Mouse (Mus musculus) heart, embryonic 15.5 days (tissue): ENCODE measurements around the gene Plin3. TPM values are rescaled to one million over a fixed set of nuclear protein-coding genes. Genes with fewer than 3 reads are reported as not detected.

Experiments
- ATAC-seq: fragments of 200-750 bp; cut with Nextera tagmentation; replicated peaks from 2 replicates; pipeline ENCODE4 v1.8.0; 2017; ENCODE audit warnings: low read depth, moderate TSS enrichment; ENCODE audit not compliant: insufficient number of reproducible peaks, insufficient read depth, low FRiP score
- H3K27ac ChIP-seq: fragments of 300-500 bp; sonication (generic); 2 replicates; pipeline ENCODE4 v1.5.1; 2015; ENCODE audit warnings: mild to moderate bottlenecking, inconsistent platforms
- H3K27me3 ChIP-seq: fragments of 300-500 bp; sonication (generic); 2 replicates; pipeline ENCODE4 v1.6.1; 2015; ENCODE audit warnings: inconsistent platforms
- H3K36me3 ChIP-seq: fragments of 300-500 bp; sonication (generic); 2 replicates; pipeline ENCODE4 v1.6.1; 2015; ENCODE audit warnings: mild to moderate bottlenecking, inconsistent platforms
- H3K4me1 ChIP-seq: fragments of 300-500 bp; sonication (generic); replicated peaks from 2 replicates; pipeline ENCODE4 v1.6.1; 2015; ENCODE audit warnings: inconsistent platforms
- H3K4me2 ChIP-seq: fragments of 300-500 bp; sonication (generic); 2 replicates; pipeline ENCODE4 v1.6.1; 2015; ENCODE audit warnings: inconsistent platforms, mild to moderate bottlenecking, moderate library complexity
- H3K4me3 ChIP-seq: fragments of 300-500 bp; sonication (generic); 2 replicates; pipeline ENCODE4 v1.5.1; 2015; ENCODE audit warnings: mild to moderate bottlenecking, inconsistent platforms
- H3K9ac ChIP-seq: fragments of 300-500 bp; sonication (generic); 2 replicates; pipeline ENCODE4 v1.6.1; 2015; ENCODE audit warnings: mild to moderate bottlenecking, inconsistent platforms
- H3K9me3 ChIP-seq: fragments of 300-500 bp; sonication (generic); replicated peaks from 2 replicates; pipeline ENCODE4 v1.6.1; 2016; ENCODE audit warnings: inconsistent platforms
- WGBS: fragments of 180-500 bp; shearing (Covaris S2); methylation state at CpG from one replicate; pipeline ENCODE4 v1.1.7; 2015; ENCODE audit warnings: mixed read lengths; 5-methylcytosine and 5-hydroxymethylcytosine counted together
- microRNA counts: library from miRNA; unstranded; fragments of <30 nt; microRNA quantifications from one replicate; lab custom pipeline; 2016
- microRNA-seq: library from miRNA; unstranded; fragments of <30 nt; microRNA quantifications from one replicate; pipeline ENCODE4, GENCODE M21; 2016
- polyA plus RNA-seq: library from polyadenylated mRNA; unstranded; fragments of >200 nt; fragmentation: Nextera tagmentation; extraction: Ambion mirVana; gene quantifications from 2 replicates; pipeline ENCODE4 v1.2.1, GENCODE M21; 2015

Gene Plin3
- polyA plus RNA-seq, 1 experiment from 2014 or later, result 61.1 TPM

DNA sequence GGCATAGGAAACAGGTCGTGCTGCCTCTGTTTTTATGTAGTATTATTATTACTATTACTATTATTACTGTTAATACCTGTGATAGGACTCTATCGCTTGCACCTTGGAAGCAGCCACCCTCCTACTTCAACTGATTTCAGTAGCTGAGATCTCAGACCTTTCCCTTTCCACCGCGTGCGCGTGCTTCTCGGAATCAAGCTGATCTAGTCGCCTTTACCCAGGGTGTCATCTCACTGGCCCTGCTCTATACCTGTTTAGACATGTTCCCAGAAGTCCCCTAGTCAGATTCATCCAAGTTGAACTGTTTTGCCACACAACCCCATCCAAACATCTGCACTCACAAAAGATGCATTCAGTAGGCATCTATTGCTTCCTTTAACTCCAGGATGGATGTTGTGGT is 59.3 kb downstream of the Plin3 start:
- 50% methylated on average over 8 of the region's 8 CpGs for WGBS

DNA sequence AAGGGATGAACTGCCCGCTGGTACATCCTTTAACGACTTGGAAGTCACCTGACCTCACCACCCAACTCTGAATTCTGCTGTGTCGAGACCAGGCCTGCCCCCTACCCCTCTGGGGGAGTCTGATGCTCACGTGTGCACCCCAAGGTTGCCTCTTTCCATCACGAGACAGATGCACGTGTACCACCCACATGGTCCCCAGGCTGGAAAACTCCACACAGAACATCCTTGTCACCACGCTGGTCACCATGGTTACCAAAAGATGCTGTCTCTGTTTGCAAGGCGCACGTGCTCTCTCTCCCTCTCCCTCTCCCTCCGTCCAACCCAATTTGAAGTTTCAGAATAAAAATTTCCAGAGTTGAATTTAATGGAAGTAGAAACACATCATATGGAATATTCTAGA is 62.7 kb downstream of the Plin3 start:
- peaks cover 4% of the 10 kb centered on the region; the same call in 1 of the 2 replicates for H3K4me1 ChIP-seq
- H3K4me3 ChIP-seq, result no peak overlapping the region
- no peak for ATAC-seq
- peaks cover 6% of the 10 kb centered on the region for H3K27me3 ChIP-seq
- H3K27ac ChIP-seq, result no peak overlapping the region
- H3K36me3 ChIP-seq, result no peaks in the 10 kb centered on the region
- H3K4me2 ChIP-seq, result no peak overlapping the region
- no peak overlapping the region for H3K9ac ChIP-seq
- WGBS, result 60% methylated on average over 10 of the region's 10 CpGs
- H3K9me3 ChIP-seq, result no peaks in the 10 kb centered on the region

More for the DNA sequence above, 59.3 kb downstream of the Plin3 start:
- H3K27me3 ChIP-seq, result peaks cover 6% of the 10 kb centered on the region
- no peaks in the 10 kb centered on the region for H3K9me3 ChIP-seq
- peaks cover 4% of the 10 kb centered on the region; the same call in 1 of the 2 replicates for H3K4me1 ChIP-seq
- no peak overlapping the region for H3K4me2 ChIP-seq
- no peak overlapping the region for H3K9ac ChIP-seq
- H3K4me3 ChIP-seq, result no peak overlapping the region
- ATAC-seq, result no peak
- no peak overlapping the region for H3K27ac ChIP-seq
- H3K36me3 ChIP-seq, result no peaks in the 10 kb centered on the region

MicroRNAs within 50 kb of the gene (microRNA counts, 519-probe panel; counts per million panel counts)
- 2,547 counts per million, percentile 54 among the panel's probes with 10 or more counts for microRNA mmu-miR-7b (lab: Ali Mortazavi, UCI)

Small RNAs within 50 kb of the gene (microRNA-seq; reads per million reads assigned to microRNA genes)
- 47.7 reads per million, percentile 41 among the genes with 10 or more reads in this experiment for gene Mir7b

Other genes with a start within 250 kb of the Plin3 start
- 42.0 and 45.0 TPM in 2 replicates for gene Ubxn6, start 217.8 kb downstream of the Plin3 start, polyA plus RNA-seq
- 65.8 and 86.4 TPM in 2 replicates for gene Hdgfl2, start 213.2 kb downstream of the Plin3 start, polyA plus RNA-seq
- gene Plin4, start 183.1 kb downstream of the Plin3 start, polyA plus RNA-seq, result 0.41 and 0.57 TPM in 2 replicates
- gene Plin5, start 175.3 kb downstream of the Plin3 start, polyA plus RNA-seq, result 1.0 and 1.1 TPM in 2 replicates
- 1.0 and 1.3 TPM in 2 replicates for gene Lrg1, start 170.9 kb downstream of the Plin3 start, polyA plus RNA-seq
- 0.92 and 1.3 TPM in 2 replicates for gene Sema6b, start 152.5 kb downstream of the Plin3 start, polyA plus RNA-seq
- 6.7 and 9.2 TPM in 2 replicates for gene Tnfaip8l1, start 130.4 kb downstream of the Plin3 start, polyA plus RNA-seq
- 62.3 and 80.2 TPM in 2 replicates for gene Mydgf, start 109.0 kb downstream of the Plin3 start, polyA plus RNA-seq
- gene Dpp9, start 74.0 kb downstream of the Plin3 start, polyA plus RNA-seq, result 19.7 and 25.7 TPM in 2 replicates
- gene Fem1a, start 36.1 kb downstream of the Plin3 start, polyA plus RNA-seq, result 19.4 and 22.5 TPM in 2 replicates
- 6.9 and 8.3 TPM in 2 replicates for gene Ticam1, start 16.1 kb downstream of the Plin3 start, polyA plus RNA-seq
- gene Arrdc5, start 7.4 kb upstream of the Plin3 start, polyA plus RNA-seq, result 0.13 TPM in 1 of 2 replicates, not detected in the other
- 51.3 and 83.9 TPM in 2 replicates for gene Uhrf1, start 10.4 kb upstream of the Plin3 start, polyA plus RNA-seq
- 26.1 and 31.2 TPM in 2 replicates for gene Kdm4b, start 33.2 kb upstream of the Plin3 start, polyA plus RNA-seq
- 37.6 and 62.0 TPM in 2 replicates for gene Ptprs, start 183.6 kb upstream of the Plin3 start, polyA plus RNA-seq
- not detected in 2 replicates for gene Znrf4, start 219.6 kb upstream of the Plin3 start, polyA plus RNA-seq